Mouse (Mus musculus) embryonic facial prominence, embryonic 15.5 days (tissue): ENCODE data around the gene Sos1. TPM values are rescaled to one million over a fixed set of nuclear protein-coding genes. Genes with fewer than 3 reads are reported as not detected.
"Not testable (repeated sequence)": the region's sequence is repeated elsewhere in the genome, so short reads cannot be mapped to it uniquely, and the experiment has no call there.

Experiments used
- ATAC-seq: fragments of 200-750 bp; cut with Nextera tagmentation; 2 replicates; pipeline ENCODE4 v1.8.0; 2017; ENCODE audit warnings: low read depth, moderate TSS enrichment; ENCODE audit not compliant: insufficient number of reproducible peaks, low FRiP score, low TSS enrichment
- H3K27ac ChIP-seq: fragments of 300-500 bp; sonication (generic); replicated peaks from 2 replicates; pipeline ENCODE4 v1.5.1; 2015; ENCODE audit warnings: mild to moderate bottlenecking, inconsistent platforms
- H3K27me3 ChIP-seq: fragments of 300-500 bp; sonication (generic); 2 replicates; pipeline ENCODE4 v1.6.1; 2015; ENCODE audit warnings: inconsistent platforms
- H3K36me3 ChIP-seq: fragments of 300-500 bp; sonication (generic); 2 replicates; pipeline ENCODE4 v1.6.1; 2015; ENCODE audit warnings: mild to moderate bottlenecking, inconsistent platforms
- H3K4me1 ChIP-seq: fragments of 300-500 bp; sonication (generic); 2 replicates; pipeline ENCODE4 v1.6.1; 2015; ENCODE audit warnings: inconsistent platforms
- H3K4me2 ChIP-seq: fragments of 300-500 bp; sonication (generic); replicated peaks from 2 replicates; pipeline ENCODE4 v1.6.1; 2015; ENCODE audit warnings: mild to moderate bottlenecking, inconsistent platforms
- H3K4me3 ChIP-seq: fragments of 300-500 bp; sonication (generic); replicated peaks from 2 replicates; pipeline ENCODE4 v1.5.1; 2015; ENCODE audit warnings: mild to moderate bottlenecking, inconsistent platforms
- H3K9ac ChIP-seq: fragments of 300-500 bp; sonication (generic); 2 replicates; pipeline ENCODE4 v1.6.1; 2015; ENCODE audit warnings: inconsistent platforms
- H3K9me3 ChIP-seq: fragments of 300-500 bp; sonication (generic); replicated peaks from 2 replicates; pipeline ENCODE4 v1.6.1; 2016; ENCODE audit warnings: inconsistent platforms
- WGBS: fragments of 180-500 bp; shearing (Covaris S2); methylation state at CpG from one replicate; pipeline ENCODE4 v1.1.7; 2015; 5-methylcytosine and 5-hydroxymethylcytosine counted together
- polyA plus RNA-seq: library from polyadenylated mRNA; unstranded; fragments of >200 nt; fragmentation: Nextera tagmentation; extraction: Ambion mirVana; gene quantifications from 2 replicates; pipeline ENCODE4 v1.2.1, GENCODE M21; 2015

Sos1 gene
- polyA plus RNA-seq, 1 experiment from 2014 or later, result 4.6 TPM

DNA sequence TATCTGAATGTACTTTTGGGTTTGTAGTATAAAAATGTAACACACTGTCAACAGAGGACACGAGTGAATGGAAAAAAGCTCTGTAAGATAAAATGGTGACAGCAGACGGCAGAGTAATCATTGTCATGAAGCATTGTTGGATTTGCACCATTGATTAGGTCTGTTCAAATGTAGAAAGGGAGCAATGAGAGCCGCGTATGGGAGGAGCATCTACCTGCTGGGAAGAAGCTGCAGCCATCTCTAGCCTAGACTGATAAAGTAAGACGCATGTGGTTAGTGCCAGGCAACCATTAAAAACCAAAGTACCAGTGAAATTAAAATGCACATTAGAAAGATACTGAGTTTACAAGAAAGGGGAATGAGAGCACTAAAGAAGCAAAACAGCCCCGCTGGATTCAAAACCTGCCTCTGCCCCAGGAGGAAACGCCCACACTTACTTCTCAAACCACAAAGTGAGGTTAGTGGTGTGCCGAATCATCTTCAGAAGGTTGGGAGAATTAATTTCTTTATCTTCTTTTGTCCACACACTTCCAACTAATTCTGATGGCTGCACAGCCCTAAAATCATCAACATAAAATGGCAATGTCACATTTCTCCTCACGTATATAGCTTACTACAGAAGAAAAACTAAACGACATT lies 61.6 kb downstream of the Sos1 start:
- WGBS, result 84% methylated on average over 10 of the region's 10 CpGs
- no peak for ATAC-seq
- no peak overlapping the region for H3K4me3 ChIP-seq
- H3K27ac ChIP-seq, result no peak overlapping the region
- H3K36me3 ChIP-seq, result peaks cover 61% of the 10 kb centered on the region
- no peaks in the 10 kb centered on the region for H3K4me1 ChIP-seq
- H3K9ac ChIP-seq, result no peak overlapping the region
- no peak overlapping the region for H3K4me2 ChIP-seq
- no peaks in the 10 kb centered on the region for H3K27me3 ChIP-seq
- H3K9me3 ChIP-seq, result no peaks in the 10 kb centered on the region

DNA sequence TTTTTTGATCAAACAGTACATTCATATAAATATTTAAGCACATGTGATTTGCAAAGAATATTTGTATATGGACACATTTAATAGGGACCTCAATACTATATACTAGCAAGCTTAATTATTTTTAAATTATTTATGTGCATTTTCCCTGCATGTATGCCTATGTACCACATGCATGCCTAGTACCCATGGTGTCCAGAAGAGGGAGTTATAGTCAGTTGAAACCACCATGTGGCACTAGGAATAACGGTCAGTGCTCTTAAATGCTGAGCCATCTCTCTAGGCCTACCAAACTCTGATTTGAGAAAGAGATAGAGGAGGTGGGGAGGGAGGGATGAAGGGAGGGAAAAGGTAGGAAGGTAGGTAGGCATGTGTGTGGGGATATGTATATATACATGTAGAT lies 69.1 kb downstream of the Sos1 start:
- Histone ChIP-seq H3K36me3 (peaks cover 62% of the 10 kb centered on the region), H3K27me3 (no peaks in the 10 kb centered on the region), H3K9me3 (no peaks in the 10 kb centered on the region), H3K27ac (no peak overlapping the region), H3K4me2 (no peak overlapping the region), H3K4me3 (no peak overlapping the region), H3K4me1 (no peaks in the 10 kb centered on the region), H3K9ac (no peak overlapping the region)
- ATAC-seq, result no peak
- WGBS, result 66% methylated on average over 1 of the region's 1 CpGs

- H3K9ac ChIP-seq, result no peak overlapping the region
- WGBS, result 94% methylated on average over 7 of the region's 7 CpGs
- peaks cover 29% of the 10 kb centered on the region for H3K36me3 ChIP-seq
- no peak for ATAC-seq
- H3K9me3 ChIP-seq, result no peaks in the 10 kb centered on the region
- no peaks in the 10 kb centered on the region for H3K4me1 ChIP-seq
- H3K27me3 ChIP-seq, result no peaks in the 10 kb centered on the region
- no peak overlapping the region for H3K4me3 ChIP-seq
- H3K4me2 ChIP-seq, result no peak overlapping the region
- no peak overlapping the region for H3K27ac ChIP-seq
Measured at GRCm38 (mm10) chr17:80398243-80398642, 82.0 kb downstream of the Sos1 start.

- H3K9ac ChIP-seq, result peak overlapping the region; percentile 12; the same call in 1 of the 2 replicates
- H3K4me3 ChIP-seq, result peak overlapping the region; percentile 51
- H3K27ac ChIP-seq, result no peak overlapping the region
- WGBS, result 11% methylated on average over 17 of the region's 17 CpGs
- 0 out of 2 replicates have a peak, but pooled peaks cover 3% of the 10 kb centered on the region for H3K4me1 ChIP-seq
- peak overlapping the region; percentile 60 for H3K4me2 ChIP-seq
- no peaks in the 10 kb centered on the region for H3K27me3 ChIP-seq
- no peaks in the 10 kb centered on the region for H3K9me3 ChIP-seq
- ATAC-seq, result peak; percentile 87
- no peaks in the 10 kb centered on the region for H3K36me3 ChIP-seq
Measured at GRCm38 (mm10) chr17:80391423-80392403, 88.5 kb downstream of the Sos1 start.

- H3K4me3 ChIP-seq, result no peak overlapping the region
- no peak overlapping the region for H3K27ac ChIP-seq
- ATAC-seq, result no peak
- 0 out of 2 replicates have a peak, but pooled peaks cover 3% of the 10 kb centered on the region for H3K4me1 ChIP-seq
- no peak overlapping the region for H3K4me2 ChIP-seq
- H3K36me3 ChIP-seq, result no peaks in the 10 kb centered on the region
- 70% methylated on average over 10 of the region's 10 CpGs for WGBS
- no peaks in the 10 kb centered on the region for H3K9me3 ChIP-seq
- H3K9ac ChIP-seq, result no peak overlapping the region
- no peaks in the 10 kb centered on the region for H3K27me3 ChIP-seq
Measured at GRCm38 (mm10) chr17:80390024-80390423, 90.2 kb downstream of the Sos1 start.

- no peaks in the 10 kb centered on the region for H3K27me3 ChIP-seq
- no peak overlapping the region for H3K27ac ChIP-seq
- H3K4me1 ChIP-seq, result no peaks in the 10 kb centered on the region
- no peaks in the 10 kb centered on the region for H3K9me3 ChIP-seq
- ATAC-seq, result no peak
- no peaks in the 10 kb centered on the region for H3K36me3 ChIP-seq
- no peak overlapping the region for H3K4me3 ChIP-seq
- no peak overlapping the region for H3K4me2 ChIP-seq
- 50% methylated on average over 1 of the region's 1 CpGs for WGBS
- H3K9ac ChIP-seq, result no peak overlapping the region
Measured at GRCm38 (mm10) chr17:80385671-80386070, 94.6 kb downstream of the Sos1 start.

GRCm38 (mm10) chr17:80378386-80378785 lies 101.9 kb downstream of the Sos1 start:
- ATAC-seq, H3K27me3 ChIP-seq, H3K9ac ChIP-seq, H3K27ac ChIP-seq, H3K4me1 ChIP-seq, H3K4me2 ChIP-seq, H3K4me3 ChIP-seq, H3K36me3 ChIP-seq, H3K9me3 ChIP-seq: not testable (repeated sequence)

GRCm38 (mm10) chr17:80373726-80374096 lies 106.5 kb downstream of the Sos1 start:
- ATAC-seq, result peak; percentile 45; the same call in 1 of the 2 replicates
- Histone ChIP-seq H3K4me2 (peak overlapping the region; percentile 88), H3K36me3 (no peaks in the 10 kb centered on the region), H3K27me3 (no peaks in the 10 kb centered on the region), H3K4me1 (peaks cover 11% of the 10 kb centered on the region), H3K4me3 (peak overlapping the region; percentile 52), H3K27ac (no peak overlapping the region), H3K9me3 (no peaks in the 10 kb centered on the region), H3K9ac (peak overlapping the region; percentile 33)
- 19% methylated on average over 29 of the region's 29 CpGs for WGBS

DNA sequence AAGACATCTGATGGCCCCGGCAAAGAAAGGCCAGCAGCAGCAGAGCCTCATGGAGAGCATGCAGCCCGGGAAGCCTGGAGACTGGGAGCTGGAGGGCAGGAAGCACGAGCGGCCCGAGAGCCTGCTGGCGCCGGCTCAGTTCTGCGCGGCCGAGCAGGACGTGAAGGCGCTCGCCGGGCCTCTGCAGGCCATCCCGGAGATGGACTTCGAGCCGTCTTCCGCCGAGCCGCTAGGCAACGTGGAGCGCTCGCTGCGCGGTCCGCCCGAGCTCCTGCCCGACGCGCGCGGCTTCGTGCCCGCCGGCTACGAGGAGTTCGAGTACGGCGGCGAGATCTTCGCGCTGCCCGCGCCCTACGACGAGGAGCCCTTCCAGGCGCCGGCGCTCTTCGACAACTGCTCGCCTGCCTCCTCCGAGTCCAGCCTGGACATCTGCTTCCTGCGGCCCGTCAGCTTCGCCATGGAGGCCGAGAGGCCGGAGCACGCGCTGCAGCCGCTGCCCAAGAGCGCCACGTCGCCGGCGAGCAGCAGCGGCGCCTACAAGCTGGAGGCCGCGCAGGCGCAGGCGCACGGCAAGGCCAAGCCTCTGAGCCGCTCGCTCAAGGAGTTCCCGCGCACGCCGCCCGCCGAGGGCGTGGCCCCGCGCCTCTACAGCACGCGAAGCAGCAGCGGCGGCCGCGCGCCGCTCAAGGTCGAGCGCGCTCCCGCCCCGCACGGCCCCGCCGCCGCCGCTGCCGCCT lies 107.1 kb downstream of the Sos1 start, which contains the start of gene Gm10190:
Gene Gm10190 (minus strand): TSS at position 553 of the 737 bp plus-strand sequence.
- H3K9ac ChIP-seq, result peak within 1 kb of the TSS; percentile 59
- WGBS, result 3% methylated on average over 98 of the region's 102 CpGs
- H3K27ac ChIP-seq, result peak within 1 kb of the TSS; percentile 78
- peak within 1 kb of the TSS; percentile 52 for H3K4me3 ChIP-seq
- ATAC-seq, result peak; percentile 96
- peak within 1 kb of the TSS; percentile 88 for H3K4me2 ChIP-seq
- H3K27me3 ChIP-seq, result no peaks in the 10 kb centered on the region
- H3K4me1 ChIP-seq, result peaks cover 11% of the 10 kb centered on the region
- no peaks in the 10 kb centered on the region for H3K36me3 ChIP-seq
- no peaks in the 10 kb centered on the region for H3K9me3 ChIP-seq

DNA sequence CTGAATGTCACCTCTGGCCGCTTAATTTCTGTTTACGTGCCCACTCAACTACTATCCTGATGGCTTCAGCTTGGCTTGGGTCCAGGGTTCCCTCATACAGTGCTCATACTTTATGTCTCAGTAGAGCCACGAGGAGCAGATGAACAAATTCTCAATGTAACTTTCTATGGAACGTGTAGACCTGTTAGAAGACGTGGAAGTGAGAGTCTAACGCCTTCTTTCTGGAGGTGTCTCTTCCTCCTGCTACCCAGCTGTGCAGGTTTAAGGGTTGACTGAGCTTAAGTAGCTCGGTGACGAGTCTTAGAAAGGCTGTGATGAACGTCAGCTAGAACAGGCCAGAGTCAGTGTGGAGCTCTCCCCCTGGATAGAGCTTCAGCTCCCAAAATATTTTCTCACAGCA lies 111.6 kb downstream of the Sos1 start:
- ATAC-seq, result no peak
- no peak overlapping the region for H3K4me3 ChIP-seq
- 82% methylated on average over 9 of the region's 9 CpGs for WGBS
- H3K9ac ChIP-seq, result no peak overlapping the region
- no peaks in the 10 kb centered on the region for H3K27me3 ChIP-seq
- no peak overlapping the region for H3K4me2 ChIP-seq
- no peak overlapping the region for H3K27ac ChIP-seq
- H3K9me3 ChIP-seq, result no peaks in the 10 kb centered on the region
- no peaks in the 10 kb centered on the region for H3K36me3 ChIP-seq
- H3K4me1 ChIP-seq, result peaks cover 8% of the 10 kb centered on the region

DNA sequence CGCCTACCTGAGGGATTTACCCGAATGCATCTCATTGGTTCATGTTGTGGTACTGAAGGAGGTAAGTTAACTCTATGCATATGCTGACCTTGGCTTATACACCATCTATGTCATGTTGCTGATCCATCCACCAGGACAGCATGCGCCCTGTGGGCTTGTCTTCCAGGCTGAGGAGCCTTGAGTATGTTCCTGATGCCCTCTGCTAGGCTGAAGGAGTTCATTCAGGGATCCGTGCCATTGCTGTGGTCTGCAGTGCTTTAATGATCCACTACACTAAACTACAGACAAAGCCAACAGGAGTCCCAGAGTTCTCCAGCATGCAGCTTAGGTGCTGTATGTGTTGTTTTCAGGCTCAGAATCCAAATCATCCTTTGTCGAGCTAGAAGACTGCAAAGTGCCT lies 113.0 kb downstream of the Sos1 start:
- Histone ChIP-seq H3K9me3 (no peaks in the 10 kb centered on the region), H3K27me3 (no peaks in the 10 kb centered on the region), H3K27ac (no peak overlapping the region), H3K4me1 (no peaks in the 10 kb centered on the region), H3K4me3 (no peak overlapping the region), H3K9ac (no peak overlapping the region), H3K4me2 (no peak overlapping the region), H3K36me3 (no peaks in the 10 kb centered on the region)
- no peak for ATAC-seq
- WGBS, result 83% methylated on average over 5 of the region's 5 CpGs
